Mouse (Mus musculus) left cerebral cortex, adult 8-10 months (tissue): ENCODE measurements around the gene Magea8. TPM values are rescaled to one million over a fixed set of nuclear protein-coding genes. Genes with fewer than 3 reads are reported as not detected.
"Not testable (repeated sequence)": the region's sequence is repeated elsewhere in the genome, so short reads cannot be mapped to it uniquely, and the experiment has no call there.

Experiments
- DNase-seq, 2 experiments: peaks; one replicate each; pipeline ENCODE4 v3.0.0; 2022; ENCODE audit warnings: low spot score in 2 of 2
- total RNA-seq, 4 experiments: library from RNA; stranded (reverse); gene quantifications; 2 replicates each; pipeline ENCODE4 v1.2.4; 2022

Magea8 gene
- not detected for total RNA-seq

DNA sequence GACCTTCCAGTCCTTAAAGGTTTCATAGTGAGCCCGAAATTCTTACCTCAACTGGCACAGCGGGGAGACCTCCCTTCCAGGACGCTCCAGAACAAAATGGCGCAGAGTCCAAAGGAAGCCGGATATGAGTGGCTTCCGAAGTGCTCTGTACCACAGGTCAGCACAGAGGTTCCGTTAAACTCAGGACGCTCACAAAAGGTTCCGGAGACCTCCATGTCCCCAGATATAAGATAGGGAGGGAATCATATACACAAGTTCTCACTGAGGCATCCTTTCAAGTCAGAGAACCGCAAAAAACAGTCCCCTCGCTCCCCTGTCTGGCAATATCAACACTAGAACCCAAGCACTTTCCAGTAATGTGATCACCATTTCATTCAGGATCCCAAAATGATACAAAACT is at the start of gene Magea8:
Magea8 (minus strand) TSS at position 101 of the 400 bp plus-strand sequence.
- not testable (repeated sequence) for DNase-seq

DNA sequence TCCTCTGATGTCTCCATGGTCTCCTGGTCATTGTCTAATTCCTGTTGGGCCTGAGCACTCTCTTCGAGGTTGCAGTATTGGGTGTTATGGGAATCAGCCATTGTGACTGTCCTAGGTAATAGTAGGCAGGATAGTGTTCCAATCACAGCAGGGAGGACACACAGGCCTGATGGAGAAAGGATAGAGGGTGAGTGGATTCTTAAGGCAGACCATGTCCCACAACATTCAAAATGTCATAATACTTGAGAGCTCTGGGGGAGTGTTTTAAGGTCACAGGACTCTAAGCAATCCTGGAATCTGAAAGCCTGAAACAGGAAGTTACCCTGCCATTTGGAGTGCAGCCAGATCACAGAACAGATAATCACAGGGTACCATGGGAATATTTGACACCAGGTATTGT is 46.2 kb downstream of the Magea8 start, which contains the start of gene Magea3:
Magea3 (minus strand) TSS at position 101 of the 400 bp plus-strand sequence.
- not testable (repeated sequence) for DNase-seq

DNA sequence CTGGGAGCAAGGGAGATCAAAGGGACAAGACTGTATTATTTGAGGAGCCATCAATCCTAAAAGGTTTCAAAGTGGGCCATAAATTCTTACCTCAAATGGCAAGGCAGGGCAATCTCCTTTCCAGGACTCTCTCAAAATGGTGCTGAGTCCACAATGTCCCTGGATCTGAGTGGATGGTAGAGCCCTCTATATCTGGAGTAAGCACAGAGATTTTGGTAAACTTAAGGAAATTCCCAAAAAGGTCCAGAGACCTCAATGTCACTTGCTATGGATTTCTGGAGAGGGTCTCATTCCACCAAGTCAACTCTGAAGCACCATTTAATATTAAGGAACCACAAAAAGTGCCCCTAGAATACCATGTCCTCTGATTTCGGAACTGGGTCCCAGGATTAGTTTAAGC is 59.8 kb downstream of the Magea8 start, which contains the start of gene Magea6:
Magea6 (minus strand) TSS at position 101 of the 400 bp plus-strand sequence.
- DNase-seq: not testable (repeated sequence)

Other genes with a start within 250 kb of the Magea8 start
- not detected for gene Cldn34b1, start 105.6 kb downstream of the Magea8 start, total RNA-seq
- not detected for gene Magea6, start 59.9 kb downstream of the Magea8 start, total RNA-seq
- gene Magea3, start 46.3 kb downstream of the Magea8 start, total RNA-seq: not detected
- not detected for gene Magea5, start 67.3 kb upstream of the Magea8 start, total RNA-seq
- gene Magea1, start 93.9 kb upstream of the Magea8 start, total RNA-seq: not detected
- gene Magea2, start 97.8 kb upstream of the Magea8 start, total RNA-seq: not detected
- not detected for gene Cldn34b2, start 132.6 kb upstream of the Magea8 start, total RNA-seq
- gene Sat1, start 220.6 kb upstream of the Magea8 start, total RNA-seq: 10 to 100 TPM; 61.6 to 76.5 (median 70.6) TPM